Mouse (Mus musculus) layer of hippocampus, adult 2 months (tissue): ENCODE measurements around the gene Jam2. TPM values are rescaled to one million over a fixed set of nuclear protein-coding genes. Genes with fewer than 3 reads are reported as not detected.

Experiments used
- DNase-seq, 2 experiments: peaks; one replicate each; pipeline ENCODE4 v3.0.0; 2022; ENCODE audit warnings: low spot score in 2 of 2
- H3K27ac ChIP-seq: fragments of 200-600 bp; 2 replicates; pipeline ENCODE4 v1.8.1; 2022
- H3K4me3 ChIP-seq: fragments of 200-600 bp; 2 replicates; pipeline ENCODE4 v1.8.1; 2022; ENCODE audit warnings: mild to moderate bottlenecking
- CTCF ChIP-seq: fragments of 200-600 bp; conservative IDR thresholded peaks from 2 replicates; pipeline ENCODE4 v1.8.1; 2022; ENCODE audit warnings: antibody characterized with exemption, mild to moderate bottlenecking, moderate library complexity
- total RNA-seq, 2 experiments: library from RNA; stranded (reverse); gene quantifications; 2 replicates each; pipeline ENCODE4 v1.2.3; 2021

Gene Jam2
- total RNA-seq, 2 experiments from 2014 or later, result 18.9 to 22.6 TPM

DNA sequence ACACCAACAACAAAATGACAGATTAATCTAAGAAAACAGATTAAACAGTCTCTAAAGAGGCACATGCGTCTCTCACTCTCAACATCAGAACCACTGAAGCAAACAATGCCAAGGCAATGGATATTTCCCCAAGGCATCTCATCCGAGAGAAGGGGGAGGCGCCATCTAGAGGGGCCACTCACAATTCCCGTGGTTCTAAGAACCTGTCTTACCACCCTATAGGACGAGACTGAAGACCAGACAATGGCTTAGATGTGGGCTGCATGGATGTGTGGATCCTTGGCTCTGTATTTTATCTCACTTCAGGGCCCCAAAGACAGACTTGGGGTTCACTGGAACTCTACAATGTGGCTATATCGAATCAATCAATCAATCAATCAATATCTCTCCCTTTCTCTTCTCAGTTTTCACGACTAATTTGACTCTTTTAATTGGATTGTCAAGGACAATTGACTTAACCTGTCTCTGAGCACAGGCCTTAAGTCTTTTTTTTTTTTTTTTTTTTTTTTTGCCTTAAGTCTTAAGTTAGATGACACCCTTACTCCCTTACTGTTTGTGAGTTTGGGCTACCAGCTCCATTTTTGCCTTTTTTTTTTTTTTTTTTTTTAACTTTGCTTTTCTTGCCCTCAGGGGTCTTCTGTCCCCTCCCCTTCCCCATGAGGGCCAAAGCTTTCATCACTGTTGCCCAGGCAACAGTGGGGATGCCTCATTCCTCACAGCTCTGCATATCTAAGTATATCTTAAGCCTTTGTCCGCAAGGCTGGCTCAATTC, 1.2 kb upstream of the Jam2 start:
- peak; percentile 37 for TF ChIP-seq CTCF
- no peak overlapping the region; the same call in 1 of the 2 replicates for H3K4me3 ChIP-seq
- no peak for DNase-seq
- 0 out of 2 replicates have a peak overlapping the region, but pooled peaks have one; percentile 90 for H3K27ac ChIP-seq

DNA sequence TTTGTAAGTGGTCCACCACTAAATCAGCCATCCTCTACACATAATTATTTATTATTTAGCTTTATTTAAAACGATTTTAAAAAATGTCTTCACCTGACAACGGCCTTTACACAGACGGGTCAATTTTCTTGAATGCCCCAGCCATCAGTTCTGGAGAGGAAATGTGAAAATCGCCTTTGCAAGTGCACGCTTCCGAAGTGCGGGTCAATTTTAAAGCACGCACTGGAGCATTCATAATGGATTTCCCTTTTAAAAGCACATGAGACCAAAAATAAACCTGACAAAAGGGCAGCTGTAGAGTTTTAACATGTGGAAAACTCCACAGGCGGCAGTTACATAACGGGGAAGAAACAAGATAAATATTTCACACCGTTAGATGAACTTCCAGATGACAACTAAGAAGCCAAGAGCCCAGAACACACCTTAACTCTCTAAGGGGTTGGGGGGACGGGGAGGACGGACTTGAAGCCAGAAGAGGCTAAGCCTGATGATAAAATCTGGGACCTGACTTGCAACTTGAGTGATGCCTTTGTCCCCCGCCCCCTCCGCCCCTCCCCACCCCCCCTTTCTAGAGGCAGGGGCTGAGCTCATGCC, 558 bp upstream of the Jam2 start:
- Histone ChIP-seq H3K4me3 (peak overlapping the region; percentile 64), H3K27ac (peak overlapping the region; percentile 90; the same call in 1 of the 2 replicates)
- no peak for DNase-seq
- TF ChIP-seq CTCF, result no peak

DNA sequence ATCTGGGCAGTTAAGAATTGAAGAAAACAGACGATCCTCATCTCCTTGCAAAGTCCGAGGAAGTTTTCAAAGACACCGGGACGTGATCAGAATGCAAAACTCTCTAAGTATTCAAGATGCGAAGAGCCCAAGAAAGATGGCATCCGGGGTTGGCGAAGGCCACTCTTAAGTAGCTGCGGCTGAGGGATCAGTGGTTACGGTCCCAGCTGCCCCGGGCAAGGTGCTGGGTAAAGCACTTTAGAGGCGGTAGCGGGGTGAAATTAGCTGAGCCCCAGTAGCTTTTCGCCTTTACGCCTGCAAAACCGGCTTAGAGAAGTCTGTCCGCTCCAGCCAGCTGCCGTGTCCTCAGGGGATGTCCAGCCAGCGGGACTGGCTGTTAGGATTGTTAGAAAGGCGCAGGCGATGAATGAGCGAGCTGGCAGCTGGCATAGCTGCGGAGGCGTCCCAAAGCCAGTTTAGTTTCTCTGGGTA, 873 bp downstream of the Jam2 start:
- no peak for TF ChIP-seq CTCF
- Histone ChIP-seq H3K4me3 (peak overlapping the region; percentile 64), H3K27ac (peak overlapping the region; percentile 90)
- DNase-seq, result peak; percentile 41 to 44

DNA sequence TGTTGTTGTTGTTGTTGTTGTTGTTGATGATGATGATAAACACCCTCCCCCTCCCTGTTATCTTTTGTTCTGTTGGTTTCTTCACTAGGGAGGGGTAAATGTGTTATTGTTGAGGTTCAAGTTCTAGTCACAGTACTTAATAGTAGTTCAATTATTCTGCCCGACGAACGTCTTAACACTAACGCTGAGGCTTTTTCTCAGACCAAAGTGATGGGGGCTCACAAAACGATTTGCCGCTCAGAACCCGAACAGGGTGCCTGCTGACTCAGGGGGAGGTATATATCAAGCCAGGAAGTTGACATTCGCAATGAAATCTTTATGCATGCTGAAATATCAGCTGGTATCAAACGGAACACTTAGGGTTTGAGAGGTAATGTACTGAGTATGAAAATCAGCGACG, 1.4 kb downstream of the Jam2 start:
- H3K27ac ChIP-seq, result peak overlapping the region; percentile 90; the same call in 1 of the 2 replicates
- H3K4me3 ChIP-seq, result peak overlapping the region; percentile 64
- no peak for DNase-seq
- TF ChIP-seq CTCF, result no peak

DNA sequence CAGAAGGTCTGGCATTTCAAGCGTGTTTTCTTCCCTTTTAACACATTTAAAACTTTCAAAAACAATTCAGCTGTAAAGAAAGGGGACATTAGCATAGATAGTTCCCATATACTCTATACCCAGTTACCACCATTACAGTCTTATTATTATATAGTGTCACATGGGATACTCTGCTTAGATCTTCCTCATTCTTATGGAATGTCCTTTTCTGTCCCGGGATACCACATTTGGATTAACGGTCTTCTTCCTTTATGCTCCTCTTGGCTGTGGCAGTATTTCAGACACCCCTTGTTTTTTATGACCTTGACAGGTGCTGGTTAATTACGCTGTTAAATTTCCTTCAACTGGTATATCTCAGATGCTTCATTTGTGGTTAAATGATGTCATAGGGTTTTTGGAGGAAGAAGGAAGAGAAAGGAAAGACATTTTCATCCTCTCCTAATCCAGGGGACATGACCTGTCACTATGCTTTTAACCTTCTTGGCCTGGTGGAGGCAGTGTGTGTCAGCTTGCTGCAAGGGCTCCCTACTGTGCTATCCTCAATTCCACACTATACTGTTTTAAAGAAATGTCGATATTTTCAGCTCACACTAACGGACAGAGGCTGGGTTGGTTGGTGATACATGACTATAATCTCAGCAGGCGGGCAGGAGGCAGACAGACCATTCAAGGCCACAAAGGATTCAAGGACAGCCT, 2.3 kb downstream of the Jam2 start:
- TF ChIP-seq CTCF, result peak; percentile 61
- H3K4me3 ChIP-seq, result peak overlapping the region; percentile 64; the same call in 1 of the 2 replicates
- H3K27ac ChIP-seq, result no peak overlapping the region
- DNase-seq, result no peak

DNA sequence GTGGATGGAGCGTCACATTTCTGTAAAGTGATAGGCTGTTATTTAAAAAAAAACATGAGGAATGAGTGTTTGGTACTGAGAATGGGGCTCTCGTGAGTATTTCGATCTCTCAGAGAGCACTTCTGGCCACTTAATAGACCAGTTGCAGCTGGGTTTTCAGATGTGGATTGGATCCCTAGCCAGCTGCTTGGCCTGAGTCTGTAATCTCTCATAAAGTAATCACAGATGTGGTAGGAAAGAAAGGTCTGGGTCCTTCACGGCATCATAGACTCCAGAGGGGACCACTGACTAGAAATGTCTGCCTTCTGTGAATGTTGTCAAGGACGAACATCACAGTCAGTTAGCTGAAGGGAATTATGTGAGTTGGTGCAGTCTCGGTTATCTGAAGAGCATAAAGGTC, 4.5 kb downstream of the Jam2 start:
- no peak overlapping the region for H3K4me3 ChIP-seq
- H3K27ac ChIP-seq, result no peak overlapping the region
- TF ChIP-seq CTCF, result no peak
- no peak for DNase-seq

DNA sequence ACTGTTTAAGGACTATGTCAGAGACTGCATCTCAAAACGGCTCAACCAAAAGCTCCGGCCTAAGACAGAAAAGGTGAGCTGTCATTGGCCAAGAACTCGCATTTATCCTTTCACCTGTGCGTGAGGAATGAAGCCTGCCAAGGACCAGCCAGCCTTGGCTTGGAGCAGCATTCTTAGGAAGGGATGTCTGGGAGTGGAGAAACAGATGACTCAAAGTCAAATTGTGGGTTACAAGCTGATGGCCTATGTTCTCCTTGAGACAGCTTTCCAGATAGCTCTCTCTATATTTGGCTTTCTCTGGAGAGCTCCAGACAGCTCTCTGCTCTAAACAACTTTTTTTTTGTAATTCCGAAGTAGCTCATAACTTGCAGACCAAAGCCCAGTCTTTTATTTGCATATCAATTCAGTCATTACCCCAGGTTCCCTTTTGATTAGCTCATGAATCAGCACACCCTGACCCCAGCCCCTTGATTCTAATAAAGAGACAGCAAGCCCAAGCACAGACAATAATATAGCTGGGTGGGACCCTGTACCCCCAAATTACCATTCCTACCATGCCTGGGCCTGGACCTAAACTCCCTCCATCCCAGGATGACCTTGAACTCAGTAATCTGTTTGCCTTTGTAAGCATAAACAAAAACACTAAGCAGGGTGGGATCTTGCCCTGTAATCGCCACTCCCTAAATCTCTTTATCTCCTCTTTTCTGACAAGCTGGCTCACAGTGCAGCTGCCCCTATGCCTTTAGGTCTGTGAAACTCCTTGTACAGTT, 5.1 kb downstream of the Jam2 start:
- no peak overlapping the region for H3K27ac ChIP-seq
- no peak overlapping the region for H3K4me3 ChIP-seq
- TF ChIP-seq CTCF, result no peak
- DNase-seq, result no peak

DNA sequence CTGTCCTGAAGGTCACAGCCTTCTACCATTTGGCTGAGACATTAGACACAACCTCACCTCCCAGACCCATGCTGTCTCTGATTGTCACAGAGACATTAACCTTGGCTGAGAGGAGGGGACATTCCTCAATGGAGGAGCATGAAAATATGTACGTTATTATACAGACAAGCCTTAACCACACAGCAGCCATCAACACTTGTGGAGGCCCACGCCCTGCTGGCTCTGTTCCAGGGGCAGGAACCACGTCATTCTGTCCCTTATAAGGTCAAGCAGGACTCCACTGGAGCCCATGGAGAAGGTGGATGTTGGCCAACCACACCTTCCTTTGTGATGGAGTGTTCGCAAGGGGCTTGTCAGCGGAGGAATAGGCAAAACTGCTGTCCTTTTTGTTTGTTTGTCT, 5.8 kb downstream of the Jam2 start:
- no peak for TF ChIP-seq CTCF
- DNase-seq, result no peak
- H3K4me3 ChIP-seq, result no peak overlapping the region
- H3K27ac ChIP-seq, result no peak overlapping the region

DNA sequence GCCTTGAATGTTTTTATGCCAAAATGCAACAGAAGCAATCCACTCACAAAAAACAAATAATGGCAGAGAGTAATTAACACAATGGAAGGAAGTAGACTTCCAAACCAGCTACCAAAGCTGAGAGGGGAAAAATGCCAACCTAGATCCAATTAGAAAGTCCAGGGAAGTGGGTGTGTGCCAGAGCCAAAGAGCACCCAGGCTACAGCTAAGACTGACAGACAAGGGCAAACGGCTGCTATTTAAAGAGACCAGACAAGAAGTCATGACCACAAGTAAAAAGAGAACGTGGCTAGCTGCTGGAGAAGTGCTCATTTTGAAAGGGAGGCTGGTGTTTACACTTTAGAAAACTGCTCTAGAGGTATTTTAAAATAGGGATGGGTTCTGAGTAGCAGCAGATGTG, 9.4 kb downstream of the Jam2 start:
- no peak for DNase-seq
- peak overlapping the region; percentile 54 for H3K27ac ChIP-seq
- H3K4me3 ChIP-seq, result no peak overlapping the region
- no peak for TF ChIP-seq CTCF

DNA sequence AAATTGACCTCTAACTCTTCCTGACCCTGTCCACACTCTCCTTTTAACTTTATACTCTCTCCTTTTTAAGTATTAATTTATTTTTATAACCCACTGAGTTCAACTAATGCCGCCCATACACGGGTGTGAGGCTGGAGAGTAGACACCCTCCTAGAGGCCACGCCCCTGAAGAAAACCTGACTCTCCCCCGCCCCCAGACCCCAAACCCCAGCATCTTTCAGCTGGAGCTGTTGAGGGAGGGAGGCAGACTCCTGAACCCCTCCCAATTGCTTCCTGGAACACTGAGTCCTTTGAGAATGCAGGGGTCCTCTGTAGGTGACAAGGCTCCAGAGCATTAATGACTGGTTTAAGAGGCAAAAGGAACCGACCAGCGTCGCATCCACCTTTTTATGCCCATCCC, 11.0 kb downstream of the Jam2 start:
- H3K27ac ChIP-seq, result no peak overlapping the region; the same call in 1 of the 2 replicates
- no peak overlapping the region for H3K4me3 ChIP-seq
- no peak for DNase-seq
- TF ChIP-seq CTCF, result no peak

DNA sequence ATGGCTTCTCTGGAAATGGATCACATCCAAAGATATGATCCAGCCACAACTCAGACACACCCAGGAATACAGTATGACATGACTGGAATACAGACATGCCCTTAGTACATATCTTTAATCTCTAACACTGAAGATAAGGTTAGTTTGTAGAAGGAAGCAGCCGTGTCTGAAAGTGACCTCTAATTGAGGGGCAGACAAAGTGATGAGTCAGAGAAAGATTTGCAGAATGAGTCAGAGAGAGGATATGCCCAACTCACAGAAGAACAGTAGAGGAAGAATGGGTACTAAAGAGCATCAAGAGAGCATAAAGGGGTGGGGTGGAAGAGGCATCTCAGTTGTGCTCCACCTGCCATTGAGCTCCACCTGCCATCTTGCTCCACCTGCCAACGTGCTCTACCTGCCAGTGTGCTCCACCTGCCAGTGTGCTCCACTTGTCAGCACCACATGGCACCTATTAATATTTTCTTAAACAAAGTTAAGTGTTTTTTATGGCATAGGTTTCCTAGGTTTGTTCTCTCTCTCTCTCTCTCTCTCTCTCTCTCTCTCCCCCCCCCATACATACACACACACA, 16.8 kb downstream of the Jam2 start:
- H3K27ac ChIP-seq, result no peak overlapping the region
- no peak for TF ChIP-seq CTCF
- H3K4me3 ChIP-seq, result no peak overlapping the region
- DNase-seq, result no peak

DNA sequence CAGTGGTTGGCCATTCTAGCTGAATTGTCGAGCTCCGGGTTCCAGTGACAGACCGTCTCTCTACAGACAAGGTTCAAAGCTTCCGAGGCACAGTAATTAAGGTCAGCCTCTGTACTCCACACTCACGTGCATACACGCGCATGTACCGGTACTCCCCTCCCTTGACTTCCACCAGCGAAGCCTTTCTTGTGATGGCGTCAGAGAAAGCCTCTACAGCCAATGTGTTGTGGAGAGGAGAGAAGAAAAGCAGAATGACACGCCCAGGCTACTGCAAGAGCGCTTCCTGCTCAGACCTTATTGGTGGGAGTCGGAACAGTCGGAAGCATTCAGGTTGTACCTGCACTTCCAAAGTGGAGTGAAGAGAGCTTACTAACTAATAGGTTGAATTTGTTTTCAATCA, 19.5 kb downstream of the Jam2 start:
- Histone ChIP-seq H3K27ac (no peak overlapping the region), H3K4me3 (no peak overlapping the region)
- no peak for DNase-seq
- TF ChIP-seq CTCF, result no peak
